In genomic region chr2:134652759-134653158, GRCm38 (mm10) we compare ENCODE assay signal across 19 mouse cellular contexts. TPM values are rescaled to one million over a fixed set of nuclear protein-coding genes. Genes with fewer than 3 reads are reported as not detected.
DNase-seq lines count a peak whose midpoint lies in the region; ATAC-seq and TF ChIP-seq lines count a peak whose summit lies in the region.
"Had no signal": no experiment of that assay in that cellular context is flagged by ENCODE, and none has a peak within 500 bp of the region (broad histone marks: within the 10 kb centered on the region; RNA-seq: fewer than 3 reads in every experiment).

No protein-coding gene starts in this region.

- no peak for TF ChIP-seq CTCF in lung, postnatal 0 days (IDR thresholded peaks at IDR 0.05)
- TF ChIP-seq CTCF in lung, adult 2 months (IDR thresholded peaks at IDR 0.05; ENCODE audit: insufficient read depth, low read length) = no peak

- TF ChIP-seq POLR2A in lung, adult 2 months (IDR thresholded peaks at IDR 0.05; ENCODE audit: borderline replicate concordance, extremely low read depth, low read depth, low read length) = no peak

- TF ChIP-seq EP300 in lung, postnatal 0 days (IDR thresholded peaks at IDR 0.05) = no peak

- no peak overlapping the region for H3K27ac ChIP-seq in lung, postnatal 0 days (ENCODE audit: low read length)
- H3K27ac ChIP-seq: embryonic facial prominence, embryonic 13.5 days; forebrain, embryonic 12.5 days; heart, adult 2 months; heart, embryonic 15.5 days; hindbrain, embryonic 13.5 days had no signal

- no peaks in the 10 kb centered on the region for H3K9me3 ChIP-seq in lung, postnatal 0 days (ENCODE audit: low read length)
- H3K9me3 ChIP-seq: embryonic facial prominence, embryonic 13.5 days; forebrain, embryonic 12.5 days; heart, embryonic 15.5 days; hindbrain, embryonic 13.5 days had no signal

- 60% methylated on average over 5 of the region's 5 CpGs for WGBS in lung, postnatal 0 days
- WGBS in lung, adult 2 months = 54% methylated on average over 5 of the region's 5 CpGs

- H3K4me1 ChIP-seq in lung, postnatal 0 days (ENCODE audit: insufficient read depth, low read depth, low read length) = no peaks in the 10 kb centered on the region
- no peaks in the 10 kb centered on the region for H3K4me1 ChIP-seq in lung, adult 2 months (ENCODE audit: control insufficient read depth, insufficient read depth, low read length)
- H3K4me1 ChIP-seq: embryonic facial prominence, embryonic 13.5 days; forebrain, embryonic 12.5 days; heart, embryonic 15.5 days; hindbrain, embryonic 13.5 days had no signal

- DNase-seq in lung, postnatal 0 days (ENCODE audit: low spot score) = peak; percentile 27
- DNase-seq in lung, adult 2 months = no peak
- no peak for DNase-seq in kidney, postnatal 25 days
- no peak for DNase-seq in right cerebral cortex, postnatal 10 days (ENCODE audit: low spot score in 2 of 2)
- DNase-seq: adrenal gland, postnatal 10 days; cerebellum, adult 11 months; cerebellum, adult 9-10 months; cerebellum, postnatal 25 days; gastrocnemius, postnatal 10 days; heart, adult 2 months; heart, postnatal 14 days had no signal

- H3K27me3 ChIP-seq in lung, postnatal 0 days (replicated peaks; ENCODE audit: insufficient read depth, low read length) = no peaks in the 10 kb centered on the region
- H3K27me3 ChIP-seq: embryonic facial prominence, embryonic 13.5 days; forebrain, embryonic 12.5 days; heart, embryonic 15.5 days; hindbrain, embryonic 13.5 days had no signal

- ATAC-seq in lung, postnatal 0 days = no peak
- peak; percentile 83 for ATAC-seq in common myeloid progenitor, adult 5-6 weeks (replicated peaks; ENCODE audit: low read depth, poor library complexity, severe bottlenecking)
- ATAC-seq in megakaryocyte progenitor cell, adult 5-6 weeks (replicated peaks; ENCODE audit: poor library complexity) = peak; percentile 99
- ATAC-seq: forebrain, embryonic 16.5 days had no signal

- no peaks in the 10 kb centered on the region for H3K36me3 ChIP-seq in lung, postnatal 0 days (ENCODE audit: insufficient read depth, low read length)
- H3K36me3 ChIP-seq: embryonic facial prominence, embryonic 13.5 days; forebrain, embryonic 12.5 days; heart, embryonic 15.5 days; hindbrain, embryonic 13.5 days had no signal

- H3K4me3 ChIP-seq in lung, postnatal 0 days (ENCODE audit: low read depth, low read length) = no peak overlapping the region
- no peak overlapping the region for H3K4me3 ChIP-seq in lung, adult 2 months (replicated peaks; ENCODE audit: extremely low read depth, low read depth, low read length)
- H3K4me3 ChIP-seq: embryonic facial prominence, embryonic 13.5 days; forebrain, embryonic 12.5 days; heart, adult 2 months; heart, embryonic 15.5 days; hindbrain, embryonic 13.5 days had no signal

- H3K9ac ChIP-seq in lung, postnatal 0 days (replicated peaks; ENCODE audit: low read depth) = no peak overlapping the region
- H3K9ac ChIP-seq: embryonic facial prominence, embryonic 13.5 days; forebrain, embryonic 12.5 days; heart, embryonic 15.5 days; hindbrain, embryonic 13.5 days had no signal

- H3K4me2 ChIP-seq in lung, postnatal 0 days (replicated peaks; ENCODE audit: low read depth, low read length) = no peak overlapping the region
- H3K4me2 ChIP-seq: embryonic facial prominence, embryonic 13.5 days; forebrain, embryonic 12.5 days; heart, embryonic 11.5 days; heart, embryonic 15.5 days; hindbrain, embryonic 13.5 days had no signal

RNA-seq across cellular contexts. Expression of gene Tmx4, which starts 8.8 kb away (rescaled TPM):
- polyA plus RNA-seq in lung, postnatal 0 days (2015; fragmentation: Nextera tagmentation; extraction: Ambion mirVana) = 9.4 and 12.2 TPM in 2 replicates
- 6.9 TPM in 2 replicates for polyA plus RNA-seq in lung, adult 2 months (2012; rRNA removed)
- total RNA-seq in common myeloid progenitor, adult 5-6 weeks (2017) = 53.4 and 57.9 TPM in 2 replicates
- 143 and 145 TPM in 2 replicates for total RNA-seq in megakaryocyte progenitor cell, adult 5-6 weeks (2015)
- total RNA-seq in megakaryocyte progenitor cell, adult 5-6 weeks (2017) = 167 and 171 TPM in 2 replicates
